Mouse (Mus musculus) intestine, embryonic 16.5 days (tissue): ENCODE measurements at regions not wholly inside any gene's neighbourhood (a gene's known extent, or its start where the extent isn't known, plus 50 kb on each side); places are given as distances from the start of the nearest gene placed in this dataset.

Source experiments
- ATAC-seq: fragments of 200-750 bp; cut with Nextera tagmentation; 2 replicates; pipeline ENCODE4 v1.8.0; 2017; ENCODE audit warnings: moderate TSS enrichment, moderate library complexity
- H3K27ac ChIP-seq: fragments of 300-500 bp; sonication (generic); 2 replicates; pipeline ENCODE4 v1.5.1; 2014; ENCODE audit warnings: mild to moderate bottlenecking, low read length
- H3K27me3 ChIP-seq: fragments of 300-500 bp; sonication (generic); replicated peaks from 2 replicates; pipeline ENCODE4 v1.6.1; 2014; ENCODE audit warnings: low read length, control low read depth, mixed read lengths; ENCODE audit not compliant: control insufficient read depth, insufficient read depth
- H3K36me3 ChIP-seq: fragments of 300-500 bp; sonication (generic); 2 replicates; pipeline ENCODE4 v1.6.1; 2014; ENCODE audit warnings: low read length, control low read depth; ENCODE audit not compliant: control insufficient read depth, insufficient read depth
- H3K4me1 ChIP-seq: fragments of 300-500 bp; sonication (generic); 2 replicates; pipeline ENCODE4 v1.6.1; 2014; ENCODE audit warnings: low read length, control low read depth, mixed read lengths; ENCODE audit not compliant: control insufficient read depth, insufficient read depth
- H3K4me2 ChIP-seq: fragments of 300-500 bp; sonication (generic); 2 replicates; pipeline ENCODE4 v1.6.1; 2014; ENCODE audit warnings: low read depth, low read length, control low read depth
- H3K4me3 ChIP-seq: fragments of 300-500 bp; sonication (generic); 2 replicates; pipeline ENCODE4 v1.5.1; 2014; ENCODE audit warnings: mild to moderate bottlenecking, low read length
- H3K9ac ChIP-seq: fragments of 300-500 bp; sonication (generic); 2 replicates; pipeline ENCODE4 v1.6.1; 2014; ENCODE audit warnings: low read depth, low read length
- H3K9me3 ChIP-seq: fragments of 300-500 bp; sonication (generic); 2 replicates; pipeline ENCODE4 v1.6.1; 2016; ENCODE audit warnings: low read length, control low read depth; ENCODE audit not compliant: control insufficient read depth
- WGBS: fragments of 180-500 bp; shearing (Covaris S2); extraction: QIAGEN DNeasy Blood & Tissue Kit; methylation state at CpG from one replicate; pipeline ENCODE4 v1.1.7; 2014; 5-methylcytosine and 5-hydroxymethylcytosine counted together

DNA sequence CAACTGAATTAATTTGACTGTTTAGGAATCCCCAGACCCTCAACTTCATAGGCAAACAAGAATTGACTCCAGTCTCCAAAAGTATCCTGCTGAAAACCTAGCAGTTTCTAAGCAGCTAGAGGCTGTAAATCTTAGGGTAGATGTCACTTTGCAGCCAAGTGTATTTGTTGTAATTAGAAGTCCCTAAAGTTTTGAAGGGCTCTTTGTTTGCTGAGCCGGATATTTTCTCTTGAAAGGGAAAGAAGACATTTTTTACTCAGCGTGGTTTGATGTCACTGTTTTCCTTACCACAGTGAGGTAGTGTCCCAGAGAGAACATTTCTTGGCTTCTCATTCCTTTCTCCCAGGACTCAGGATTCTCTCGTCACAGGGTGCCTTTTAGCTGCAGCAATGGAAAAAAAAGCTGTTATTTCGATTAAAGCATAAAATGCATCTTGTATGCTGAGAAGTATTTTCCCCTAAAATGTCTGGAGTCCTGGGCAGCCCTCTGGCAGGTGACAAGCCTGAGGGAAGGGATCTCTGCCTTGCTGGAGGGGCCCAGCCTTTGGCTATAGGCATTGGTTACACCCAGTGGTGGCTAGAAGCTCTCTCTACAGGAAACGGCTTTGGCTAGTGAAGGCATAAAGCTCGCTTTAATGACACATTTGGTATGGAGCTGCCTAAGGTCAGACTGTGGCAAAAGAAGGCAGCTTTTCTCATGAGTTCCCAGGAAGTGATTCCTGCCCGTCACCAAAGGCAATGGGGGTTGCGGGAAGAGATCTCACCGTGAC lies 74.1 kb upstream of the Clnk start:
- Histone ChIP-seq H3K4me2 (no peak overlapping the region), H3K9ac (no peak overlapping the region), H3K27me3 (no peaks in the 10 kb centered on the region), H3K4me3 (no peak overlapping the region), H3K27ac (no peak overlapping the region), H3K36me3 (no peaks in the 10 kb centered on the region), H3K9me3 (no peaks in the 10 kb centered on the region), H3K4me1 (no peaks in the 10 kb centered on the region)
- no peak for ATAC-seq
- WGBS = 64% methylated on average over 9 of the region's 9 CpGs

DNA sequence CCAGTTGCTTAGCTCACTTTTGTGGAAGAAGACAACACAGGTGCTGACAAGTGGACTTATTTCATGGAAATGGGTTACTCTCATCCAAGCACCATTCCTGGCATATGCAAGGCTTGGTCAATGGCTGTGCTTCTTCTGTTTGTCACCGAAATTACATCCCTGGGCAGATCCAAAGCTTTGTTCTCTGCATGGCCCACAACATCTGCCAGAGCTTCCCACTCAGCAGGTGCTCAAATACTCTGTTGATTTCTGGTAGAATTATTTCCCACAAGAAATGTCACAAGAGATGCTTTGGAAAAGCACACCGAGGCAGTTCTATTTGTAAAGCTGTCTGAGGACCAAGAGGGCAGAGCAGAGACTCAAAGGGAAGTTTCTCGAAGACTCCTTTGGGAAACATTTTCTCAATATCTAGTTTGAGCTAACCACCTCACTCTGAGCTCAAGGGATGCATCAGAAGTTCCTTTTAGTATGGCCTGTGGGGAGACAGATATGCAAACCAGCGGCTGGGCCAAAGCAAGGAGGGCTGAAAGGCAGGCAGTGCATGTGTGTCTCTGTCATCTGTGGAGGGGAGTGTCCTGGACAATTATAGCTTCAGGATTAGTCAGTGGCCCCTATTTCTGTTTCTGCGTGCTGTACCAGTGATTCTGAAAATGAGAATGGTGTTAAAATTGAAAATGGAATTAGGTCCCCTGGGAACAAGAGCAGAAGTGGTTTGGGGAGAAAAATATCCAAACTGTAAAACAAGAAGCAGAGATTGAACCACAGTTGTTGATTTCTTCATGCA lies 69.5 kb upstream of the Clnk start:
- no peaks in the 10 kb centered on the region for H3K36me3 ChIP-seq
- no peak for ATAC-seq
- H3K9ac ChIP-seq = no peak overlapping the region
- WGBS = 82% methylated on average over 5 of the region's 5 CpGs
- H3K4me2 ChIP-seq = no peak overlapping the region
- H3K4me1 ChIP-seq = no peaks in the 10 kb centered on the region
- no peak overlapping the region for H3K27ac ChIP-seq
- no peaks in the 10 kb centered on the region for H3K9me3 ChIP-seq
- H3K4me3 ChIP-seq = no peak overlapping the region
- H3K27me3 ChIP-seq = no peaks in the 10 kb centered on the region

DNA sequence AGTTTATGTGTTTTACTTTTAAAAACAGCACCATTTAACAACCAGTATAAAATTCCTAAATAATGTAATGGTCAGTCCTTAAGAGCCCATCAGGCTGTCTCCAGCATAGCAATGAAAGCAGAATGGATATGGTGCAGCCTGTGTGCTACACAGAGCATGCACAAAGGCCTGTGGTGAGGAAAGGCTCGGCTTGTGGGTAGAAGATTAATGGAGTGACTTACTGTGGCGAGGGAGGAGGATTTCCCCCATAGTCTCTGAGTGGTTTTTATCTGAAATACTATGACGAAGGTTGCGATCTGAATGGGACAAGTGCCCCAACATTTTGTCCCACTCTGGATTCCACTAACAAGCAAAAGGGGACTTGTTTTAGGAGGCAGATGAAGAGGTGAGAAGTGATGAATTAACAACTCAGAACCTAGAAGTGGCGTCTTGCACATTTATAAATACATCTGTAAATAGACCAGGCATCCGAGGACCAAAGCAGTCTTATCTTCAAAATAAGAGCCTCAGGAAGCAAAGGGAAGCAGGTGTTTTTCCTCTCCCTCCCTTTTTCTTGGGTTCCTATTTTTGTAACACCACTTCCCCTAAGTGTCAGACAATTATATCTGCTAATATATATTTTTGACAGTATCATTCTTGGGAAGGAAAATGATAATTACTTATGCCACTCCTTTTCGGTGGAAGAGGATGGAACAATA lies 55.9 kb upstream of the Clnk start:
- Histone ChIP-seq H3K4me2 (no peak overlapping the region), H3K27me3 (no peaks in the 10 kb centered on the region), H3K4me1 (no peaks in the 10 kb centered on the region)

DNA sequence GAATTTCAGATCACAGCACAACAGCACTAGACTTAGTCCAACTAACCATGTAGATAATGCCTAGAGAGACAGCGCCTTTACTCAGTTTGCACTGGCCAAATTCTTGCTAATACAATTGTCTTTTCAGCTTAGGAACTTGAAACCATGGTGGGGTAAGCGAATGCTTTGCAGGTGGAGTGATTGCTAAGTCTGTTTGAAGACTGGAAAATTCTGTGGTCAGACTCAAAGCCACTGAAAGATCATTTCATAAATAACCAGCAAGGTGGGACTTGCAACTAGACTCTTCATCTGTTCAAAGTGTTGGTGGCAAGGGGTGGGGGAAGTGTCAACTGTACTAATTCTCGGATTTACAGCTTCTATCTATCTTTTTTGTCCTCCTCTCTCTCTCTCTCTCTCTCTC lies 50.4 kb upstream of the Clnk start:
- Histone ChIP-seq H3K27ac (no peak overlapping the region), H3K36me3 (no peaks in the 10 kb centered on the region), H3K4me2 (no peak overlapping the region), H3K27me3 (no peaks in the 10 kb centered on the region), H3K4me1 (no peaks in the 10 kb centered on the region), H3K9me3 (no peaks in the 10 kb centered on the region), H3K4me3 (no peak overlapping the region), H3K9ac (no peak overlapping the region)
- 96% methylated on average over 3 of the region's 3 CpGs for WGBS
- no peak for ATAC-seq

More for the DNA sequence above, 55.9 kb upstream of the Clnk start:
- no peak overlapping the region for H3K9ac ChIP-seq
- no peaks in the 10 kb centered on the region for H3K36me3 ChIP-seq
- ATAC-seq = no peak
- no peaks in the 10 kb centered on the region for H3K9me3 ChIP-seq
- H3K27ac ChIP-seq = no peak overlapping the region
- WGBS = 49% methylated on average over 7 of the region's 7 CpGs
- H3K4me3 ChIP-seq = no peak overlapping the region
